Mouse (Mus musculus) MEL (cell line): Measurements from ENCODE around the gene Kndc1. TPM values are rescaled to one million over a fixed set of nuclear protein-coding genes. Genes with fewer than 3 reads are reported as not detected.

Experiments
- DNase-seq: peaks from one replicate; pipeline ENCODE4 v3.0.0; 2011; ENCODE audit warnings: low read depth, low spot score
- H3K27ac ChIP-seq: 2 replicates; pipeline ENCODE4 v1.5.1; 2012; ENCODE audit warnings: low read depth, mild to moderate bottlenecking, control low read depth, low read length, moderate library complexity; ENCODE audit not compliant: control insufficient read depth
- H3K27me3 ChIP-seq, 2 experiments: fragments of 150-350 bp in 1 of 2; sonication (generic) in 1 of 2; 2 replicates each; pipeline ENCODE4 v1.6.1; 2012; ENCODE audit warnings: low read length in 2 of 2, mild to moderate bottlenecking in 2 of 2, improper control_type of control experiment in 1 of 2, moderate library complexity in 1 of 2; ENCODE audit not compliant: insufficient read depth in 2 of 2, control insufficient read depth in 1 of 2
- H3K36me3 ChIP-seq, 2 experiments: 2 replicates each; pipeline ENCODE4 v1.6.1; 2012 to 2014; ENCODE audit warnings: low read length in 2 of 2, improper control_type of control experiment in 1 of 2, inconsistent platforms in 1 of 2, mild to moderate bottlenecking in 1 of 2; ENCODE audit not compliant: insufficient read depth in 2 of 2, control insufficient read depth in 1 of 2
- H3K4me1 ChIP-seq, 2 experiments: fragments of 150-350 bp in 1 of 2; sonication (generic) in 1 of 2; 2 replicates each; pipeline ENCODE4 v1.6.1; 2012; ENCODE audit warnings: low read length in 2 of 2, improper control_type of control experiment in 1 of 2, mild to moderate bottlenecking in 1 of 2; ENCODE audit not compliant: insufficient read depth in 2 of 2, control insufficient read depth in 1 of 2
- H3K4me3 ChIP-seq, 2 experiments: fragments of 150-350 bp in 1 of 2; sonication (generic) in 1 of 2; 2 replicates each; pipeline ENCODE4 v1.5.1; 2012; ENCODE audit warnings: low read depth in 2 of 2, low read length in 2 of 2, mild to moderate bottlenecking in 2 of 2, moderate library complexity in 2 of 2, control low read depth in 1 of 2, improper control_type of control experiment in 1 of 2; ENCODE audit not compliant: control insufficient read depth in 1 of 2, insufficient read depth in 1 of 2
- H3K79me2 ChIP-seq: 2 replicates; pipeline ENCODE4 v1.6.1; 2012; ENCODE audit warnings: mild to moderate bottlenecking, low read length, moderate library complexity; ENCODE audit not compliant: control insufficient read depth, poor library complexity, insufficient read depth
- H3K9ac ChIP-seq: 2 replicates; pipeline ENCODE4 v1.6.1; 2012; ENCODE audit warnings: low read depth, mild to moderate bottlenecking, control low read depth, low read length, moderate library complexity; ENCODE audit not compliant: control insufficient read depth, poor library complexity, severe bottlenecking
- H3K9me3 ChIP-seq: fragments of 150-350 bp; sonication (generic); replicated peaks from 2 replicates; pipeline ENCODE4 v1.6.1; 2012; ENCODE audit warnings: mild to moderate bottlenecking, low read length, improper control_type of control experiment, moderate library complexity; ENCODE audit not compliant: insufficient read depth
- BHLHE40 ChIP-seq: IDR thresholded peaks from 2 replicates; pipeline ENCODE4 v1.6.1; 2012; ENCODE audit warnings: low read depth, mild to moderate bottlenecking, inconsistent platforms, low read length, improper control_type of control experiment, borderline replicate concordance
- CHD1 ChIP-seq: IDR thresholded peaks from 2 replicates; pipeline ENCODE4 v1.6.1; 2012; ENCODE audit warnings: low read depth, mild to moderate bottlenecking, inconsistent platforms, low read length, improper control_type of control experiment
- CTCF ChIP-seq, 3 experiments: IDR thresholded peaks in 2 of 3; conservative IDR thresholded peaks in 1 of 3; 2 replicates each; pipeline ENCODE4 v1.5.1; 2011 to 2012; ENCODE audit warnings: low read length in 3 of 3, low read depth in 2 of 3, mild to moderate bottlenecking in 2 of 3, improper control_type of control experiment in 1 of 3, inconsistent platforms in 1 of 3, mixed read lengths in 1 of 3, moderate library complexity in 1 of 3; ENCODE audit not compliant: control insufficient read depth in 1 of 3, insufficient read depth in 1 of 3, poor library complexity in 1 of 3, severe bottlenecking in 1 of 3
- ELF1 ChIP-seq: IDR thresholded peaks from 2 replicates; pipeline ENCODE4 v1.6.1; 2014; ENCODE audit warnings: low read depth, mild to moderate bottlenecking, inconsistent platforms, low read length, improper control_type of control experiment, moderate library complexity
- MAFK ChIP-seq: IDR thresholded peaks from 2 replicates; pipeline ENCODE4 v1.6.1; 2011; ENCODE audit warnings: low read depth, mild to moderate bottlenecking, low read length, improper control_type of control experiment, borderline replicate concordance
- MAX ChIP-seq: IDR thresholded peaks from 2 replicates; pipeline ENCODE4 v1.6.1; 2011; ENCODE audit warnings: low read length, improper control_type of control experiment
- MEF2A ChIP-seq: IDR thresholded peaks from 2 replicates; pipeline ENCODE4 v1.6.1; 2014; ENCODE audit warnings: low read depth, mild to moderate bottlenecking, inconsistent platforms, low read length, improper control_type of control experiment; ENCODE audit not compliant: poor library complexity, insufficient replicate concordance, severe bottlenecking; ENCODE audit errors: extremely low read depth
- MYC ChIP-seq: IDR thresholded peaks from 2 replicates; pipeline ENCODE4 v1.6.1; 2011; ENCODE audit warnings: low read depth, mild to moderate bottlenecking, low read length, improper control_type of control experiment, moderate library complexity
- NELFE ChIP-seq: IDR thresholded peaks from 2 replicates; pipeline ENCODE4 v1.6.1; 2011; ENCODE audit warnings: low read depth, low read length, improper control_type of control experiment
- NRF1 ChIP-seq: IDR thresholded peaks from 2 replicates; pipeline ENCODE4 v1.6.1; 2014; ENCODE audit warnings: low read depth, mild to moderate bottlenecking, inconsistent platforms, low read length, improper control_type of control experiment, moderate library complexity; ENCODE audit not compliant: poor library complexity, insufficient read depth, severe bottlenecking
- POLR2A ChIP-seq, 2 experiments: IDR thresholded peaks; 2 replicates each; pipeline ENCODE4 v1.6.1; 2011 to 2012; ENCODE audit warnings: low read length in 2 of 2, mild to moderate bottlenecking in 2 of 2, control low read depth in 1 of 2, improper control_type of control experiment in 1 of 2, low read depth in 1 of 2, moderate library complexity in 1 of 2; ENCODE audit not compliant: control insufficient read depth in 1 of 2, insufficient read depth in 1 of 2, poor library complexity in 1 of 2
- POLR2AphosphoS2 ChIP-seq: IDR thresholded peaks from 2 replicates; pipeline ENCODE4 v1.6.1; 2011; ENCODE audit warnings: low read length, improper control_type of control experiment
- POLR2AphosphoS5 ChIP-seq: IDR thresholded peaks from 2 replicates; pipeline ENCODE4 v1.6.1; 2012; ENCODE audit warnings: low read depth, borderline replicate concordance, mild to moderate bottlenecking, inconsistent platforms, low read length, moderate library complexity, mixed read lengths
- RCOR1 ChIP-seq: IDR thresholded peaks from 2 replicates; pipeline ENCODE4 v1.6.1; 2012; ENCODE audit warnings: low read depth, mild to moderate bottlenecking, inconsistent platforms, low read length, improper control_type of control experiment
- SMC3 ChIP-seq: IDR thresholded peaks from 2 replicates; pipeline ENCODE4 v1.6.1; 2011; ENCODE audit warnings: low read depth, low read length, improper control_type of control experiment
- TAL1 ChIP-seq: IDR thresholded peaks from 2 replicates; pipeline ENCODE4 v1.6.1; 2012; ENCODE audit warnings: mild to moderate bottlenecking, inconsistent platforms, low read length, moderate library complexity, mixed read lengths
- TBP ChIP-seq: IDR thresholded peaks from 2 replicates; pipeline ENCODE4 v1.8.0; 2011; ENCODE audit warnings: low read depth, low read length, improper control_type of control experiment
- TCF12 ChIP-seq: IDR thresholded peaks from 2 replicates; pipeline ENCODE4 v1.6.1; 2014; ENCODE audit warnings: low read depth, mild to moderate bottlenecking, inconsistent platforms, low read length, improper control_type of control experiment, moderate library complexity
- UBTF ChIP-seq: IDR thresholded peaks from 2 replicates; pipeline ENCODE4 v1.6.1; 2012; ENCODE audit warnings: low read depth, mild to moderate bottlenecking, inconsistent platforms, low read length, improper control_type of control experiment, moderate library complexity, borderline replicate concordance; ENCODE audit not compliant: insufficient read depth
- USF1 ChIP-seq: IDR thresholded peaks from 2 replicates; pipeline ENCODE4 v1.6.1; 2014; ENCODE audit warnings: low read depth, mild to moderate bottlenecking, inconsistent platforms, low read length, improper control_type of control experiment, moderate library complexity
- USF2 ChIP-seq, 2 experiments: IDR thresholded peaks; 2 replicates each; pipeline ENCODE4 v1.6.1; 2011 to 2012; ENCODE audit warnings: improper control_type of control experiment in 2 of 2, low read length in 2 of 2, borderline replicate concordance in 1 of 2, inconsistent platforms in 1 of 2, low read depth in 1 of 2, mild to moderate bottlenecking in 1 of 2; ENCODE audit not compliant: insufficient read depth in 1 of 2
- ZC3H11A ChIP-seq: IDR thresholded peaks from 2 replicates; pipeline ENCODE4 v1.6.1; 2012; ENCODE audit warnings: low read depth, mild to moderate bottlenecking, inconsistent platforms, low read length, improper control_type of control experiment
- ZKSCAN1 ChIP-seq: IDR thresholded peaks from 2 replicates; pipeline ENCODE4 v1.6.1; 2012; ENCODE audit warnings: low read depth, mild to moderate bottlenecking, inconsistent platforms, low read length, improper control_type of control experiment, moderate library complexity
- ZNF384 ChIP-seq: IDR thresholded peaks from 2 replicates; pipeline ENCODE4 v1.6.1; 2012; ENCODE audit warnings: low read depth, mild to moderate bottlenecking, inconsistent platforms, low read length, improper control_type of control experiment
- polyA plus RNA-seq, 2 experiments: library from polyadenylated mRNA; stranded (reverse) in 1 of 2; unstranded in 1 of 2; fragments of >175 nt in 1 of 2; fragments of >200 nt in 1 of 2; gene quantifications; 2 replicates each; pipeline versions ENCODE4 v1.2.1 to v1.2.4; 2012; ENCODE audit warnings: low replicate concordance in 2 of 2, low read depth in 1 of 2; ENCODE audit not compliant: insufficient read length in 2 of 2, insufficient read depth in 1 of 2, missing spikeins in 1 of 2
- total RNA-seq: library from RNA; depleted of rRNA; stranded (reverse); fragments of 300-350 nt; gene quantifications from 2 replicates; pipeline ENCODE4 v1.2.3, GENCODE M21; 2012

Gene Kndc1
- total and polyA plus RNA-seq, 3 experiments = not detected

DNA sequence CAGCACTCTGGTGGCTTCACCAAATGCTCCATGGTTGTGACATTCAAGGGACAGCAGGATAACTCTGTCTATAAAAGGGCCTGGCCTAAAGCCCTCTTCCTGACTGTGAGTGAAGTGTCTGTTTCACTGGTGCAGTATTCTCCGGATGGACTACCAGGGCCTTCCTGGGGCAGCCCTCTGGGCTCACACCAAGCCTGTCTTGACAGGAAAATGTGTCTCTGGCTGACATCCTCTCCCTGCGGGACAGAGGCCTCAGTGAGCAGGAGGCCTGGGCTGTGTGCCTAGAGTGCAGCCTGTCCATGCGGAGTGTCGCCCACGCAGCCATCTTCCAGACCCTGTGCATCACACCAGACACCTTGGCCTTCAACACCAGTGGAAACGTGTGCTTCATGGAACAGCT is 6.4 kb downstream of the Kndc1 start:
- TF ChIP-seq POLR2AphosphoS5 = no peak
- no peak for TF ChIP-seq NRF1
- no peak for TF ChIP-seq NELFE
- TF ChIP-seq POLR2AphosphoS2 = no peak
- TF ChIP-seq USF2 (IDR thresholded peaks at IDR 0.05; ENCODE audit: borderline replicate concordance in 1 of 2, insufficient read depth in 1 of 2, low read depth in 1 of 2, low read length in 2 of 2) = no peak
- no peak for TF ChIP-seq TBP
- no peak for TF ChIP-seq TAL1
- TF ChIP-seq ZKSCAN1 = no peak
- TF ChIP-seq ZC3H11A = no peak
- no peak for TF ChIP-seq TCF12
- TF ChIP-seq ZNF384 = no peak
- TF ChIP-seq ELF1 = no peak
- TF ChIP-seq SMC3 = no peak
- no peak for TF ChIP-seq MYC
- TF ChIP-seq MEF2A = no peak
- no peak overlapping the region for H3K27ac ChIP-seq
- no peaks in the 10 kb centered on the region for H3K79me2 ChIP-seq
- no peaks in the 10 kb centered on the region for H3K36me3 ChIP-seq
- H3K4me3 ChIP-seq = no peak overlapping the region
- H3K27me3 ChIP-seq = no peaks in the 10 kb centered on the region
- H3K4me1 ChIP-seq = no peaks in the 10 kb centered on the region
- no peak for DNase-seq
- no peaks in the 10 kb centered on the region for H3K9me3 ChIP-seq
- H3K9ac ChIP-seq = no peak overlapping the region

GRCm38 (mm10) chr7:139901981-139902380 is 7.5 kb downstream of the Kndc1 start:
- Histone ChIP-seq H3K36me3 (no peaks in the 10 kb centered on the region), H3K4me1 (no peaks in the 10 kb centered on the region), H3K27me3 (no peaks in the 10 kb centered on the region), H3K79me2 (no peaks in the 10 kb centered on the region), H3K4me3 (no peak overlapping the region), H3K9ac (no peak overlapping the region), H3K9me3 (no peaks in the 10 kb centered on the region), H3K27ac (no peak overlapping the region)
- TF ChIP-seq MAFK = no peak
- no peak for TF ChIP-seq CHD1
- no peak for TF ChIP-seq ZNF384
- no peak for TF ChIP-seq USF1
- TF ChIP-seq BHLHE40 = no peak
- no peak for TF ChIP-seq CTCF (IDR thresholded peaks at IDR 0.05 in 2 of 3, conservative IDR thresholded peaks at IDR 0.05 in 1 of 3; ENCODE audit: control insufficient read depth in 1 of 3, insufficient read depth in 1 of 3, low read depth in 2 of 3, low read length in 3 of 3, poor library complexity in 1 of 3, severe bottlenecking in 1 of 3)
- TF ChIP-seq TCF12 = no peak
- TF ChIP-seq RCOR1 = no peak
- TF ChIP-seq POLR2AphosphoS5 = no peak
- no peak for TF ChIP-seq MAX
- TF ChIP-seq USF2 (IDR thresholded peaks at IDR 0.05; ENCODE audit: borderline replicate concordance in 1 of 2, insufficient read depth in 1 of 2, low read depth in 1 of 2, low read length in 2 of 2) = no peak
- no peak for TF ChIP-seq UBTF
- no peak for TF ChIP-seq ZKSCAN1
- no peak for TF ChIP-seq POLR2AphosphoS2
- TF ChIP-seq POLR2A (IDR thresholded peaks at IDR 0.05; ENCODE audit: control insufficient read depth in 1 of 2, insufficient read depth in 1 of 2, low read depth in 1 of 2, low read length in 2 of 2, poor library complexity in 1 of 2) = no peak
- no peak for DNase-seq
